Mouse (Mus musculus) neural tube, embryonic 13.5 days (tissue): ENCODE results near the gene Bicd2. TPM values are rescaled to one million over a fixed set of nuclear protein-coding genes. Genes with fewer than 3 reads are reported as not detected.

Experiments
- ATAC-seq: fragments of 200-750 bp; cut with Nextera tagmentation; 2 replicates; pipeline ENCODE4 v1.8.0; 2017; ENCODE audit warnings: low read depth, mild to moderate bottlenecking, moderate TSS enrichment, moderate library complexity
- H3K27ac ChIP-seq: fragments of 300-500 bp; sonication (generic); replicated peaks from 2 replicates; pipeline ENCODE4 v1.5.1; 2015; ENCODE audit warnings: moderate library complexity, mild to moderate bottlenecking, inconsistent platforms
- H3K27me3 ChIP-seq: fragments of 300-500 bp; sonication (generic); 2 replicates; pipeline ENCODE4 v1.6.1; 2015; ENCODE audit warnings: mild to moderate bottlenecking, inconsistent platforms
- H3K36me3 ChIP-seq: fragments of 300-500 bp; sonication (generic); 2 replicates; pipeline ENCODE4 v1.6.1; 2015; ENCODE audit warnings: mild to moderate bottlenecking, inconsistent platforms
- H3K4me1 ChIP-seq: fragments of 300-500 bp; sonication (generic); replicated peaks from 2 replicates; pipeline ENCODE4 v1.6.1; 2015; ENCODE audit warnings: inconsistent platforms
- H3K4me2 ChIP-seq: fragments of 300-500 bp; sonication (generic); 2 replicates; pipeline ENCODE4 v1.6.1; 2015; ENCODE audit warnings: inconsistent platforms, mild to moderate bottlenecking, moderate library complexity
- H3K4me3 ChIP-seq: fragments of 300-500 bp; sonication (generic); 2 replicates; pipeline ENCODE4 v1.5.1; 2015; ENCODE audit warnings: mild to moderate bottlenecking, inconsistent platforms
- H3K9ac ChIP-seq: fragments of 300-500 bp; sonication (generic); 2 replicates; pipeline ENCODE4 v1.6.1; 2015; ENCODE audit warnings: moderate library complexity, mild to moderate bottlenecking, inconsistent platforms
- H3K9me3 ChIP-seq: fragments of 300-500 bp; sonication (generic); 2 replicates; pipeline ENCODE4 v1.6.1; 2016; ENCODE audit warnings: inconsistent platforms
- WGBS: fragments of 180-500 bp; shearing (Covaris S2); methylation state at CpG from one replicate; pipeline ENCODE4 v1.1.7; 2015; 5-methylcytosine and 5-hydroxymethylcytosine counted together
- polyA plus RNA-seq: library from polyadenylated mRNA; unstranded; fragments of >200 nt; fragmentation: Nextera tagmentation; extraction: Ambion mirVana; gene quantifications from 2 replicates; pipeline ENCODE4 v1.2.1, GENCODE M21; 2015

Bicd2 gene
- 35.4 and 35.9 TPM in 2 replicates for polyA plus RNA-seq

- H3K36me3 ChIP-seq, result no peaks in the 10 kb centered on the region
- peak; percentile 99 for ATAC-seq
- H3K4me1 ChIP-seq, result peaks cover 55% of the 10 kb centered on the region
- H3K27ac ChIP-seq, result peak within 1 kb of the TSS; percentile 94
- under 1% methylated on average over 74 of the region's 74 CpGs for WGBS
- no peaks in the 10 kb centered on the region for H3K9me3 ChIP-seq
- H3K27me3 ChIP-seq, result no peaks in the 10 kb centered on the region
- peak within 1 kb of the TSS; percentile 96 for H3K4me3 ChIP-seq
- peak within 1 kb of the TSS; percentile 85 for H3K4me2 ChIP-seq
- H3K9ac ChIP-seq, result peak within 1 kb of the TSS; percentile 93
Observed at GRCm38 (mm10) chr13:49341012-49341830, at the start of gene Bicd2. Gene Bicd2, plus strand, starts transcription at chr13:49341585.

GRCm38 (mm10) chr13:49291949-49292348 is 49.4 kb upstream of the Bicd2 start:
- Histone ChIP-seq H3K9ac (no peak overlapping the region), H3K9me3 (0 out of 2 replicates have a peak, but pooled peaks cover 5% of the 10 kb centered on the region), H3K27me3 (no peaks in the 10 kb centered on the region), H3K4me1 (no peaks in the 10 kb centered on the region), H3K4me3 (no peak overlapping the region), H3K36me3 (peaks cover 11% of the 10 kb centered on the region; the same call in 1 of the 2 replicates), H3K27ac (no peak overlapping the region), H3K4me2 (no peak overlapping the region)
- 92% methylated on average over 6 of the region's 6 CpGs for WGBS
- no peak for ATAC-seq

DNA sequence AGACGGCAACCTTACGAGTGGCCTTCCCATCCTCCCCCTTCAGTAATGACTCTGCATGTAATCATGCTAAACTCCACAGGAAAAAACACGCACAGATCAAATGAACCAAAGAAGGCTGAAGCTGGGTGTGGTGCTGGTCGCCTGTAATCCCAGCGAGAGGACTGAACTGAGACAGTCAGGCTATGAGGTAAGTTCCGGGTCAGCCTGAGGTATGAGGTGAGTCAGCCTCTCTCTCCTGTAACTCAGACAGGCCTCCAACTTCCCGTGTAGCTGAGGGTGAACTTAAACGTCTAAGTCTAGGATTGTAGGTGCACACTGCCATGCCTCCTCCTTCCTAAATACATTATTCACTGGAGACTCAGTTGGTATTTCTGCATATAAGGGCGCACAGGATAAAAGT is 47.3 kb upstream of the Bicd2 start:
- Histone ChIP-seq H3K27ac (no peak overlapping the region), H3K9ac (no peak overlapping the region), H3K4me1 (no peaks in the 10 kb centered on the region), H3K4me3 (no peak overlapping the region), H3K9me3 (0 out of 2 replicates have a peak, but pooled peaks cover 5% of the 10 kb centered on the region), H3K36me3 (peaks cover 9% of the 10 kb centered on the region; the same call in 1 of the 2 replicates), H3K27me3 (no peaks in the 10 kb centered on the region), H3K4me2 (no peak overlapping the region)
- no peak for ATAC-seq
- WGBS, result 83% methylated on average over 9 of the region's 9 CpGs

- H3K4me2 ChIP-seq, result no peak overlapping the region
Observed at GRCm38 (mm10) chr13:49296270-49296669, 45.1 kb upstream of the Bicd2 start.

GRCm38 (mm10) chr13:49298514-49299381 is 42.6 kb upstream of the Bicd2 start:
- no peaks in the 10 kb centered on the region for H3K4me1 ChIP-seq
- H3K27ac ChIP-seq, result no peak overlapping the region
- H3K4me3 ChIP-seq, result no peak overlapping the region
- ATAC-seq, result no peak
- no peak overlapping the region for H3K9ac ChIP-seq
- no peaks in the 10 kb centered on the region for H3K36me3 ChIP-seq
- no peaks in the 10 kb centered on the region for H3K9me3 ChIP-seq
- H3K27me3 ChIP-seq, result no peaks in the 10 kb centered on the region
- WGBS, result 86% methylated on average over 14 of the region's 14 CpGs
- H3K4me2 ChIP-seq, result no peak overlapping the region

More at GRCm38 (mm10) chr13:49296270-49296669, 45.1 kb upstream of the Bicd2 start:
- no peak overlapping the region for H3K27ac ChIP-seq
- no peak overlapping the region for H3K4me3 ChIP-seq
- no peak for ATAC-seq
- no peak overlapping the region for H3K9ac ChIP-seq
- no peaks in the 10 kb centered on the region for H3K27me3 ChIP-seq
- H3K36me3 ChIP-seq, result peaks cover 8% of the 10 kb centered on the region; the same call in 1 of the 2 replicates
- no peaks in the 10 kb centered on the region for H3K4me1 ChIP-seq
- H3K9me3 ChIP-seq, result 0 out of 2 replicates have a peak, but pooled peaks cover 4% of the 10 kb centered on the region
- WGBS, result 79% methylated on average over 7 of the region's 7 CpGs

- Histone ChIP-seq H3K36me3 (no peaks in the 10 kb centered on the region; the same call in 1 of the 2 replicates), H3K4me3 (no peak overlapping the region), H3K4me2 (no peak overlapping the region), H3K9ac (no peak overlapping the region), H3K9me3 (no peaks in the 10 kb centered on the region), H3K27ac (no peak overlapping the region), H3K4me1 (no peaks in the 10 kb centered on the region), H3K27me3 (no peaks in the 10 kb centered on the region)
- ATAC-seq, result no peak
- WGBS, result 73% methylated on average over 1 of the region's 1 CpGs
Observed at GRCm38 (mm10) chr13:49300771-49301170, 40.6 kb upstream of the Bicd2 start.

GRCm38 (mm10) chr13:49306771-49307310 is 34.5 kb upstream of the Bicd2 start:
- no peaks in the 10 kb centered on the region; the same call in 1 of the 2 replicates for H3K36me3 ChIP-seq
- no peak overlapping the region for H3K4me3 ChIP-seq
- no peak for ATAC-seq
- H3K9me3 ChIP-seq, result no peaks in the 10 kb centered on the region
- no peak overlapping the region for H3K4me2 ChIP-seq
- H3K27ac ChIP-seq, result no peak overlapping the region
- WGBS, result 78% methylated on average over 7 of the region's 7 CpGs
- H3K4me1 ChIP-seq, result no peaks in the 10 kb centered on the region; the same call in 1 of the 2 replicates
- no peak overlapping the region for H3K9ac ChIP-seq
- H3K27me3 ChIP-seq, result no peaks in the 10 kb centered on the region

DNA sequence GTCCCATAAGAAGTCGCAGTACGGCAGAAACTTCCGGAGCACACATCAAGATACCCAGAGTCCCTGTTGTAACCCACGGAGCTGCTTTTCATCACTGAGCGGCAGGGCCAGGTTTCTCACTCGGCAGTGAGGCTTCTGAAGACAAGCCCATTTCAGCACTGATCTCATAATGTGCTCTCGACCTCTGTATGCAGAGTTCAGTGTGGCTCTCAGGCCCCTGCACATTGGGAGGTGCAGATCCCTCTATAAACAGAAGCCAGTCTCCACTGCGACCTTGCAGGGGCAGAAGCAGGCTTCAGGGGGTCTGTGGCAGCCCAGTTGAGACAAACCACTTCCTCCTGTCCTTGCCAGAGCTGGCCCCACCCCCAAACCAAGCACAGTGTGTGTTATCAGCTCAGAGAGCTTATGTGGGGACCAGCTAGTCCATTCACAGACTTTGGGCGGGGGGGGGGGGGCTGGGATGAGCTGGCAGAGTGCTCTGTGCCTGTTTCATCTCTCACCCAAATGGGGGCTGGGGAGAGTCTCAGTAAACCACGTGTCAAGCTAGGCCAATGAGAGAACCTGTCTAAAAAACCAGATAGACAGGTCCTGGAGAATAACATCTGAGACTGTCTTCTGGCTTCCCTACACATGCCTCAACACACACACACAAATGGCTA is 33.9 kb upstream of the Bicd2 start:
- Histone ChIP-seq H3K27ac (no peak overlapping the region), H3K9ac (no peak overlapping the region), H3K4me1 (no peaks in the 10 kb centered on the region; the same call in 1 of the 2 replicates), H3K27me3 (no peaks in the 10 kb centered on the region), H3K36me3 (no peaks in the 10 kb centered on the region; the same call in 1 of the 2 replicates), H3K9me3 (no peaks in the 10 kb centered on the region), H3K4me2 (no peak overlapping the region), H3K4me3 (no peak overlapping the region)
- WGBS, result 48% methylated on average over 10 of the region's 10 CpGs
- ATAC-seq, result no peak

- H3K9ac ChIP-seq, result no peak overlapping the region
- H3K36me3 ChIP-seq, result no peaks in the 10 kb centered on the region; the same call in 1 of the 2 replicates
- no peaks in the 10 kb centered on the region; the same call in 1 of the 2 replicates for H3K4me1 ChIP-seq
- no peak for ATAC-seq
- H3K27me3 ChIP-seq, result no peaks in the 10 kb centered on the region
- WGBS, result 92% methylated on average over 4 of the region's 4 CpGs
- H3K9me3 ChIP-seq, result no peaks in the 10 kb centered on the region
- no peak overlapping the region for H3K27ac ChIP-seq
- no peak overlapping the region for H3K4me2 ChIP-seq
- no peak overlapping the region for H3K4me3 ChIP-seq
Observed at GRCm38 (mm10) chr13:49308206-49308605, 33.2 kb upstream of the Bicd2 start.

- Histone ChIP-seq H3K4me1 (no peaks in the 10 kb centered on the region; the same call in 1 of the 2 replicates), H3K4me2 (no peak overlapping the region), H3K27ac (no peak overlapping the region), H3K27me3 (no peaks in the 10 kb centered on the region), H3K9me3 (no peaks in the 10 kb centered on the region), H3K9ac (no peak overlapping the region), H3K36me3 (no peaks in the 10 kb centered on the region; the same call in 1 of the 2 replicates), H3K4me3 (no peak overlapping the region)
- no peak for ATAC-seq
- 91% methylated on average over 16 of the region's 16 CpGs for WGBS
Observed at GRCm38 (mm10) chr13:49308861-49309403, 32.5 kb upstream of the Bicd2 start.

- Histone ChIP-seq H3K4me2 (no peak overlapping the region), H3K4me1 (no peaks in the 10 kb centered on the region; the same call in 1 of the 2 replicates)
- WGBS, result 78% methylated on average over 1 of the region's 1 CpGs
Observed at GRCm38 (mm10) chr13:49309501-49309900, 31.9 kb upstream of the Bicd2 start.

More at GRCm38 (mm10) chr13:49309501-49309900, 31.9 kb upstream of the Bicd2 start:
- Histone ChIP-seq H3K9me3 (no peaks in the 10 kb centered on the region), H3K9ac (no peak overlapping the region), H3K27me3 (no peaks in the 10 kb centered on the region), H3K27ac (no peak overlapping the region), H3K36me3 (no peaks in the 10 kb centered on the region; the same call in 1 of the 2 replicates), H3K4me3 (no peak overlapping the region)
- ATAC-seq, result no peak
